Mouse (Mus musculus): ENCODE data around the gene Gm21988.

DNA sequence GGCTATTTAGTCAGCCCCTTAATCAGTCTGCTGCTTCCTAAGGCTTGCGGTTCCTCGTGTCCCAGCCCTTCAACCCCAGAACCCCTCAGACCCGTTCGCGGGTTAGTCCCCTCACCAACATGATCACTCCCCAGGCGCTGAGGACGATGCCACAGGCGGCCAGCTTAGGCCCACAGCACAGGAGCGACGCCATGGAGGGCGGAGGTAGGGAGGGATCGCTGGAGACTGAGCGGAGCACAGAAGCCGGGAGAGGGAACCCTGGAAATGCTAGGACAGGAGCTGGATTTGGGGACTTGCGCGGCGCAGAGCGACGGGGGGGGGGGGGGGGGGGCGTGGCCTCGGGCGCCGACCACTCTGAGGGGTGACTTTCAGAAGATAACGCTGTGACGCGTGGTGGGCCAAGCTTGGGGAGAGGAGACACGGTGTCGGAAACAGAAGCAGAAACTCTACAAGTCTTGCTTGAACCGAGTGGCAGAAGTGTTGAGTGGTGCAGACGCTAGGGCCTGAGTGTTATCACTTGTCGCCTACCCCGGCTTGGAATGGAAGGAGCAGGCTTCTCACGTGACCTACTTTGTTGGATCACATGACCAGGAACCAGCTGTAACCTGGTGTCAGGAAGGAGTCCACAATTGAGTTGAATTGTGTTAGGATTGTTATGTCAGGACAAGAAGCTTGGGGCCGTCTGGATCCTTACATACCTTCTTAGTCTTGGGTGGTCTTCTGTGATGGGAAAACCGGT is at the start of gene Gm21988, which contains the start of gene Rnasek:
- TF ChIP-seq POLR2A (IDR thresholded peaks at IDR 0.05; ENCODE audit: extremely low read depth, insufficient read depth, low read length) (peak; percentile 89), CTCF (IDR thresholded peaks at IDR 0.05; ENCODE audit: low read depth, low read length) (no peak)
